Mouse (Mus musculus) right cerebral cortex, postnatal 36 days (tissue): ENCODE measurements at regions not wholly inside any gene's neighbourhood (a gene's known extent, or its start where the extent isn't known, plus 50 kb on each side); places are given as distances from the start of the nearest gene placed in this dataset.

Experiments used
- DNase-seq, 2 experiments: peaks; one replicate each; pipeline ENCODE4 v3.0.0; 2022; ENCODE audit warnings: low spot score in 2 of 2, mixed read lengths in 1 of 2

GRCm38 (mm10) chr1:14513662-14514061 lies 1579.5 kb downstream of the 4930444P10Rik start:
- no peak for DNase-seq

- no peak for DNase-seq
Observed at GRCm38 (mm10) chr1:14512481-14513285, 1580.4 kb downstream of the 4930444P10Rik start.

GRCm38 (mm10) chr1:14506831-14507690 lies 1586.1 kb downstream of the 4930444P10Rik start:
- DNase-seq = no peak

GRCm38 (mm10) chr1:14506201-14506830 lies 1586.8 kb downstream of the 4930444P10Rik start:
- no peak for DNase-seq

GRCm38 (mm10) chr1:14505741-14506140 lies 1587.4 kb downstream of the 4930444P10Rik start:
- DNase-seq = no peak

GRCm38 (mm10) chr1:14504767-14505343 lies 1588.3 kb downstream of the 4930444P10Rik start:
- no peak for DNase-seq

- no peak for DNase-seq
Observed at GRCm38 (mm10) chr1:14503881-14504742, 1589.0 kb downstream of the 4930444P10Rik start.

GRCm38 (mm10) chr1:14503193-14503800 lies 1589.8 kb downstream of the 4930444P10Rik start:
- DNase-seq = no peak

GRCm38 (mm10) chr1:14499105-14499504 lies 1594.0 kb downstream of the 4930444P10Rik start:
- DNase-seq = no peak

- no peak for DNase-seq
Observed at GRCm38 (mm10) chr1:14490026-14490425, 1603.1 kb downstream of the 4930444P10Rik start.

GRCm38 (mm10) chr1:14487708-14488127 lies 1605.4 kb downstream of the 4930444P10Rik start:
- DNase-seq = no peak

- no peak for DNase-seq
Observed at GRCm38 (mm10) chr1:14485746-14486145, 1607.4 kb downstream of the 4930444P10Rik start.

GRCm38 (mm10) chr1:14484121-14484916 lies 1608.8 kb downstream of the 4930444P10Rik start:
- peak in 1 of 2 experiments; percentile 6 for DNase-seq

- DNase-seq = no peak
Observed at GRCm38 (mm10) chr1:14472294-14472693, 1620.8 kb downstream of the 4930444P10Rik start.

GRCm38 (mm10) chr1:14471551-14471950 lies 1621.6 kb downstream of the 4930444P10Rik start:
- DNase-seq = no peak

- no peak for DNase-seq
Observed at GRCm38 (mm10) chr1:14464788-14465482, 1628.2 kb downstream of the 4930444P10Rik start.

GRCm38 (mm10) chr1:14462496-14462895 lies 1630.6 kb downstream of the 4930444P10Rik start:
- no peak for DNase-seq

- no peak for DNase-seq
Observed at GRCm38 (mm10) chr1:14460811-14461210, 1632.3 kb downstream of the 4930444P10Rik start.

- no peak for DNase-seq
Observed at GRCm38 (mm10) chr1:14429326-14429725, 1663.8 kb downstream of the 4930444P10Rik start.
